Mouse (Mus musculus): ENCODE measurements at regions not wholly inside any gene's neighbourhood (a gene's known extent, or its start where the extent isn't known, plus 50 kb on each side); places are given as distances from the start of the nearest gene placed in this dataset.
A peak's percentile ranks its signal among the peaks of the same experiment; 100 is the strongest.

GRCm38 (mm10) chr10:37339658-37340057, 200.9 kb upstream of the Marcks start:
- H3K4me2 ChIP-seq (ENCODE audit: low read depth, low read length), result no peak overlapping the region
- WGBS, result 86% methylated on average over 3 of the region's 3 CpGs
- no peak overlapping the region for H3K9ac ChIP-seq (ENCODE audit: low read depth, low read length)
- H3K27me3 ChIP-seq (replicated peaks; ENCODE audit: control insufficient read depth, insufficient read depth, low read length), result no peaks in the 10 kb centered on the region
- no peak overlapping the region for H3K4me3 ChIP-seq (ENCODE audit: low read length)
- no peaks in the 10 kb centered on the region for H3K9me3 ChIP-seq (ENCODE audit: control insufficient read depth, low read length)
- no peak overlapping the region for H3K27ac ChIP-seq (ENCODE audit: low read length)
- no peak for ATAC-seq
- no peaks in the 10 kb centered on the region for H3K36me3 ChIP-seq (ENCODE audit: control insufficient read depth, insufficient read depth, low read length)
- H3K4me1 ChIP-seq (ENCODE audit: control insufficient read depth, insufficient read depth, low read length), result peaks cover 15% of the 10 kb centered on the region; the same call in 1 of the 2 replicates

GRCm38 (mm10) chr10:37338073-37338912, 199.6 kb upstream of the Marcks start:
- 48% methylated on average over 4 of the region's 4 CpGs for WGBS
- H3K27me3 ChIP-seq (replicated peaks; ENCODE audit: control insufficient read depth, insufficient read depth, low read length), result no peaks in the 10 kb centered on the region
- no peak overlapping the region for H3K4me2 ChIP-seq (ENCODE audit: low read depth, low read length)
- H3K9ac ChIP-seq (ENCODE audit: low read depth, low read length), result no peak overlapping the region
- peak; percentile 26; the same call in 1 of the 2 replicates for ATAC-seq
- H3K9me3 ChIP-seq (ENCODE audit: control insufficient read depth, low read length), result no peaks in the 10 kb centered on the region
- H3K4me1 ChIP-seq (ENCODE audit: control insufficient read depth, insufficient read depth, low read length), result peaks cover 15% of the 10 kb centered on the region; the same call in 1 of the 2 replicates
- H3K27ac ChIP-seq (ENCODE audit: low read length), result no peak overlapping the region
- H3K36me3 ChIP-seq (ENCODE audit: control insufficient read depth, insufficient read depth, low read length), result no peaks in the 10 kb centered on the region
- no peak overlapping the region for H3K4me3 ChIP-seq (ENCODE audit: low read length)

GRCm38 (mm10) chr10:37337172-37337620, 198.5 kb upstream of the Marcks start:
- Histone ChIP-seq H3K4me3 (ENCODE audit: low read length) (no peak overlapping the region), H3K36me3 (ENCODE audit: control insufficient read depth, insufficient read depth, low read length) (no peaks in the 10 kb centered on the region), H3K27me3 (replicated peaks; ENCODE audit: control insufficient read depth, insufficient read depth, low read length) (no peaks in the 10 kb centered on the region), H3K4me2 (ENCODE audit: low read depth, low read length) (no peak overlapping the region), H3K4me1 (ENCODE audit: control insufficient read depth, insufficient read depth, low read length) (peaks cover 15% of the 10 kb centered on the region; the same call in 1 of the 2 replicates), H3K9me3 (ENCODE audit: control insufficient read depth, low read length) (no peaks in the 10 kb centered on the region), H3K9ac (ENCODE audit: low read depth, low read length) (no peak overlapping the region), H3K27ac (ENCODE audit: low read length) (no peak overlapping the region)
- 20% methylated on average over 3 of the region's 3 CpGs for WGBS
- peak; percentile 86 for ATAC-seq

GRCm38 (mm10) chr10:37335148-37335547, 196.4 kb upstream of the Marcks start:
- no peaks in the 10 kb centered on the region for H3K9me3 ChIP-seq (ENCODE audit: control insufficient read depth, low read length)
- WGBS, result 53% methylated on average over 3 of the region's 3 CpGs
- H3K36me3 ChIP-seq (ENCODE audit: control insufficient read depth, insufficient read depth, low read length), result no peaks in the 10 kb centered on the region
- H3K27me3 ChIP-seq (replicated peaks; ENCODE audit: control insufficient read depth, insufficient read depth, low read length), result no peaks in the 10 kb centered on the region
- peaks cover 15% of the 10 kb centered on the region; the same call in 1 of the 2 replicates for H3K4me1 ChIP-seq (ENCODE audit: control insufficient read depth, insufficient read depth, low read length)
- H3K4me3 ChIP-seq (ENCODE audit: low read length), result no peak overlapping the region
- ATAC-seq, result peak; percentile 49
- no peak overlapping the region for H3K4me2 ChIP-seq (ENCODE audit: low read depth, low read length)
- H3K27ac ChIP-seq (ENCODE audit: low read length), result no peak overlapping the region
- no peak overlapping the region for H3K9ac ChIP-seq (ENCODE audit: low read depth, low read length)

- no peak overlapping the region for H3K9ac ChIP-seq (ENCODE audit: low read depth, low read length)
- WGBS, result 61% methylated on average over 3 of the region's 3 CpGs
- no peak overlapping the region for H3K4me3 ChIP-seq (ENCODE audit: low read length)
- H3K36me3 ChIP-seq (ENCODE audit: control insufficient read depth, insufficient read depth, low read length), result no peaks in the 10 kb centered on the region
- H3K27me3 ChIP-seq (replicated peaks; ENCODE audit: control insufficient read depth, insufficient read depth, low read length), result no peaks in the 10 kb centered on the region
- H3K4me1 ChIP-seq (ENCODE audit: control insufficient read depth, insufficient read depth, low read length), result peaks cover 17% of the 10 kb centered on the region
- H3K27ac ChIP-seq (ENCODE audit: low read length), result peak overlapping the region; percentile 65
- peak; percentile 52 for ATAC-seq
- no peak overlapping the region for H3K4me2 ChIP-seq (ENCODE audit: low read depth, low read length)
- no peaks in the 10 kb centered on the region for H3K9me3 ChIP-seq (ENCODE audit: control insufficient read depth, low read length)
Measured at GRCm38 (mm10) chr10:37326168-37326534, 187.4 kb upstream of the Marcks start.

- Histone ChIP-seq H3K9ac (ENCODE audit: low read depth, low read length) (no peak overlapping the region), H3K4me3 (ENCODE audit: low read length) (no peak overlapping the region), H3K27ac (ENCODE audit: low read length) (peak overlapping the region; percentile 65), H3K4me2 (ENCODE audit: low read depth, low read length) (no peak overlapping the region), H3K4me1 (ENCODE audit: control insufficient read depth, insufficient read depth, low read length) (peaks cover 17% of the 10 kb centered on the region), H3K27me3 (replicated peaks; ENCODE audit: control insufficient read depth, insufficient read depth, low read length) (no peaks in the 10 kb centered on the region), H3K36me3 (ENCODE audit: control insufficient read depth, insufficient read depth, low read length) (no peaks in the 10 kb centered on the region), H3K9me3 (ENCODE audit: control insufficient read depth, low read length) (no peaks in the 10 kb centered on the region)
- ATAC-seq, result peak; percentile 95
- 42% methylated on average over 6 of the region's 6 CpGs for WGBS
Measured at GRCm38 (mm10) chr10:37325514-37326167, 186.9 kb upstream of the Marcks start.

- ATAC-seq, result no peak
- Histone ChIP-seq H3K27ac (ENCODE audit: low read length) (no peak overlapping the region), H3K36me3 (ENCODE audit: control insufficient read depth, insufficient read depth, low read length) (no peaks in the 10 kb centered on the region), H3K9ac (ENCODE audit: low read depth, low read length) (no peak overlapping the region), H3K27me3 (replicated peaks; ENCODE audit: control insufficient read depth, insufficient read depth, low read length) (no peaks in the 10 kb centered on the region), H3K4me3 (ENCODE audit: low read length) (no peak overlapping the region), H3K4me1 (ENCODE audit: control insufficient read depth, insufficient read depth, low read length) (peaks cover 17% of the 10 kb centered on the region), H3K4me2 (ENCODE audit: low read depth, low read length) (no peak overlapping the region), H3K9me3 (ENCODE audit: control insufficient read depth, low read length) (no peaks in the 10 kb centered on the region)
- 55% methylated on average over 1 of the region's 1 CpGs for WGBS
Measured at GRCm38 (mm10) chr10:37323689-37324088, 185.0 kb upstream of the Marcks start.

GRCm38 (mm10) chr10:37322809-37323208, 184.1 kb upstream of the Marcks start:
- Histone ChIP-seq H3K27ac (ENCODE audit: low read length) (no peak overlapping the region), H3K27me3 (replicated peaks; ENCODE audit: control insufficient read depth, insufficient read depth, low read length) (no peaks in the 10 kb centered on the region), H3K4me2 (ENCODE audit: low read depth, low read length) (no peak overlapping the region), H3K4me1 (ENCODE audit: control insufficient read depth, insufficient read depth, low read length) (peaks cover 17% of the 10 kb centered on the region), H3K36me3 (ENCODE audit: control insufficient read depth, insufficient read depth, low read length) (no peaks in the 10 kb centered on the region), H3K9me3 (ENCODE audit: control insufficient read depth, low read length) (no peaks in the 10 kb centered on the region), H3K4me3 (ENCODE audit: low read length) (no peak overlapping the region), H3K9ac (ENCODE audit: low read depth, low read length) (no peak overlapping the region)
- WGBS, result 89% methylated on average over 1 of the region's 1 CpGs
- no peak for ATAC-seq

GRCm38 (mm10) chr10:37322310-37322709, 183.6 kb upstream of the Marcks start:
- H3K27me3 ChIP-seq (replicated peaks; ENCODE audit: control insufficient read depth, insufficient read depth, low read length), result no peaks in the 10 kb centered on the region
- H3K36me3 ChIP-seq (ENCODE audit: control insufficient read depth, insufficient read depth, low read length), result no peaks in the 10 kb centered on the region
- ATAC-seq, result no peak
- no peak overlapping the region for H3K4me3 ChIP-seq (ENCODE audit: low read length)
- H3K9me3 ChIP-seq (ENCODE audit: control insufficient read depth, low read length), result no peaks in the 10 kb centered on the region
- no peak overlapping the region for H3K4me2 ChIP-seq (ENCODE audit: low read depth, low read length)
- no peak overlapping the region for H3K9ac ChIP-seq (ENCODE audit: low read depth, low read length)
- WGBS, result 91% methylated on average over 5 of the region's 5 CpGs
- H3K4me1 ChIP-seq (ENCODE audit: control insufficient read depth, insufficient read depth, low read length), result peaks cover 17% of the 10 kb centered on the region
- H3K27ac ChIP-seq (ENCODE audit: low read length), result no peak overlapping the region

All from intestine, embryonic 16.5 days (tissue).